Mouse (Mus musculus): Measurements from ENCODE around the gene Mybpc1. TPM values are rescaled to one million over a fixed set of nuclear protein-coding genes. Genes with fewer than 3 reads are reported as not detected.

Mybpc1 gene
- polyA plus RNA-seq (2016; fragmentation: Nextera tagmentation; extraction: Ambion mirVana): 7.2 and 7.3 TPM in 2 replicates

- 0 out of 2 replicates have a peak within 1 kb of the TSS, but pooled peaks have one; percentile 17 for H3K4me3 ChIP-seq
- peak within 1 kb of the TSS; percentile 40 for H3K4me2 ChIP-seq
These were observed at the start of gene Mybpc1 for GRCm38 (mm10) chr10:88604943-88605342. Mybpc1 (minus strand) TSS chr10:88605152.

GRCm38 (mm10) chr10:88645448-88645847 is 40.5 kb upstream of the Mybpc1 start:
- Histone ChIP-seq H3K36me3 (no peaks in the 10 kb centered on the region), H3K4me2 (0 out of 2 replicates have a peak overlapping the region, but pooled peaks have one; percentile 8), H3K4me1 (replicated peaks) (peaks cover 4% of the 10 kb centered on the region), H3K4me3 (no peak overlapping the region), H3K9me3 (replicated peaks) (0 out of 2 replicates have a peak, but pooled peaks cover 3% of the 10 kb centered on the region), H3K27ac (ENCODE audit: poor library complexity, severe bottlenecking) (peak overlapping the region; percentile 80), H3K9ac (no peak overlapping the region), H3K27me3 (replicated peaks) (no peaks in the 10 kb centered on the region)
- ATAC-seq (ENCODE audit: insufficient number of reproducible peaks, low FRiP score): no peak
- WGBS: 16% methylated on average over 5 of the region's 5 CpGs

More at GRCm38 (mm10) chr10:88604943-88605342, at the start of gene Mybpc1:
- no peaks in the 10 kb centered on the region for H3K4me1 ChIP-seq (replicated peaks)
- no peak within 1 kb of the TSS for H3K27ac ChIP-seq (ENCODE audit: poor library complexity, severe bottlenecking)
- ATAC-seq (ENCODE audit: insufficient number of reproducible peaks, low FRiP score): no peak
- H3K9me3 ChIP-seq (replicated peaks): no peaks in the 10 kb centered on the region
- H3K36me3 ChIP-seq: no peaks in the 10 kb centered on the region
- H3K9ac ChIP-seq: no peak within 1 kb of the TSS; the same call in 1 of the 2 replicates
- 36% methylated on average over 16 of the region's 16 CpGs for WGBS
- H3K27me3 ChIP-seq (replicated peaks): no peaks in the 10 kb centered on the region

- H3K4me1 ChIP-seq (replicated peaks): no peaks in the 10 kb centered on the region
- no peak overlapping the region for H3K4me2 ChIP-seq
- H3K36me3 ChIP-seq: no peaks in the 10 kb centered on the region
- H3K9me3 ChIP-seq (replicated peaks): no peaks in the 10 kb centered on the region
- no peak overlapping the region for H3K9ac ChIP-seq
- H3K4me3 ChIP-seq: no peak overlapping the region
- no peak overlapping the region for H3K27ac ChIP-seq (ENCODE audit: poor library complexity, severe bottlenecking)
- peaks cover 19% of the 10 kb centered on the region for H3K27me3 ChIP-seq (replicated peaks)
- ATAC-seq (ENCODE audit: insufficient number of reproducible peaks, low FRiP score): no peak
- 75% methylated on average over 10 of the region's 10 CpGs for WGBS
These were observed 26.5 kb upstream of the Mybpc1 start for GRCm38 (mm10) chr10:88631330-88631953.

- Histone ChIP-seq H3K27ac (ENCODE audit: poor library complexity, severe bottlenecking) (no peak overlapping the region), H3K4me3 (no peak overlapping the region), H3K9me3 (replicated peaks) (no peaks in the 10 kb centered on the region), H3K9ac (no peak overlapping the region), H3K4me2 (no peak overlapping the region), H3K4me1 (replicated peaks) (no peaks in the 10 kb centered on the region), H3K36me3 (no peaks in the 10 kb centered on the region), H3K27me3 (replicated peaks) (peaks cover 23% of the 10 kb centered on the region)
- no peak for ATAC-seq (ENCODE audit: insufficient number of reproducible peaks, low FRiP score)
- WGBS: 69% methylated on average over 2 of the region's 2 CpGs
These were observed 25.8 kb upstream of the Mybpc1 start for GRCm38 (mm10) chr10:88630663-88631329.

GRCm38 (mm10) chr10:88627052-88627451 is 22.1 kb upstream of the Mybpc1 start:
- Histone ChIP-seq H3K9ac (no peak overlapping the region), H3K9me3 (replicated peaks) (no peaks in the 10 kb centered on the region), H3K36me3 (no peaks in the 10 kb centered on the region), H3K4me1 (replicated peaks) (peaks cover 6% of the 10 kb centered on the region; the same call in 1 of the 2 replicates), H3K27ac (ENCODE audit: poor library complexity, severe bottlenecking) (no peak overlapping the region), H3K27me3 (replicated peaks) (peaks cover 32% of the 10 kb centered on the region), H3K4me2 (no peak overlapping the region), H3K4me3 (no peak overlapping the region)
- ATAC-seq (ENCODE audit: insufficient number of reproducible peaks, low FRiP score): no peak
- 83% methylated on average over 4 of the region's 4 CpGs for WGBS

- WGBS: 67% methylated on average over 3 of the region's 3 CpGs
- Histone ChIP-seq H3K4me1 (replicated peaks) (peaks cover 7% of the 10 kb centered on the region; the same call in 1 of the 2 replicates), H3K27me3 (replicated peaks) (peaks cover 32% of the 10 kb centered on the region), H3K4me2 (no peak overlapping the region), H3K4me3 (no peak overlapping the region), H3K9me3 (replicated peaks) (no peaks in the 10 kb centered on the region), H3K27ac (ENCODE audit: poor library complexity, severe bottlenecking) (no peak overlapping the region), H3K36me3 (no peaks in the 10 kb centered on the region), H3K9ac (no peak overlapping the region)
- ATAC-seq (ENCODE audit: insufficient number of reproducible peaks, low FRiP score): no peak
These were observed 21.2 kb upstream of the Mybpc1 start for GRCm38 (mm10) chr10:88626176-88626575.

- H3K27ac ChIP-seq (ENCODE audit: poor library complexity, severe bottlenecking): no peak overlapping the region
- H3K9ac ChIP-seq: no peak overlapping the region
- H3K9me3 ChIP-seq (replicated peaks): no peaks in the 10 kb centered on the region
- 76% methylated on average over 11 of the region's 11 CpGs for WGBS
- no peak overlapping the region for H3K4me2 ChIP-seq
- H3K4me3 ChIP-seq: no peak overlapping the region
- peaks cover 24% of the 10 kb centered on the region; the same call in 1 of the 2 replicates for H3K27me3 ChIP-seq (replicated peaks)
- no peaks in the 10 kb centered on the region for H3K36me3 ChIP-seq
- H3K4me1 ChIP-seq (replicated peaks): peaks cover 7% of the 10 kb centered on the region; the same call in 1 of the 2 replicates
- no peak for ATAC-seq (ENCODE audit: insufficient number of reproducible peaks, low FRiP score)
These were observed 19.3 kb upstream of the Mybpc1 start for GRCm38 (mm10) chr10:88624300-88624699.

GRCm38 (mm10) chr10:88622624-88623023 is 17.7 kb upstream of the Mybpc1 start:
- peak overlapping the region; percentile 26; the same call in 1 of the 2 replicates for H3K4me2 ChIP-seq
- peaks cover 35% of the 10 kb centered on the region for H3K27me3 ChIP-seq (replicated peaks)
- peak; percentile 88 for ATAC-seq (ENCODE audit: insufficient number of reproducible peaks, low FRiP score)
- no peaks in the 10 kb centered on the region for H3K36me3 ChIP-seq
- peaks cover 7% of the 10 kb centered on the region; the same call in 1 of the 2 replicates for H3K4me1 ChIP-seq (replicated peaks)
- 42% methylated on average over 16 of the region's 16 CpGs for WGBS
- no peak overlapping the region for H3K9ac ChIP-seq
- H3K27ac ChIP-seq (ENCODE audit: poor library complexity, severe bottlenecking): peak overlapping the region; percentile 68
- H3K4me3 ChIP-seq: no peak overlapping the region
- no peaks in the 10 kb centered on the region for H3K9me3 ChIP-seq (replicated peaks)

GRCm38 (mm10) chr10:88620809-88621208 is 15.9 kb upstream of the Mybpc1 start:
- no peak overlapping the region for H3K9ac ChIP-seq
- H3K27ac ChIP-seq (ENCODE audit: poor library complexity, severe bottlenecking): no peak overlapping the region
- ATAC-seq (ENCODE audit: insufficient number of reproducible peaks, low FRiP score): no peak
- H3K9me3 ChIP-seq (replicated peaks): no peaks in the 10 kb centered on the region
- WGBS: 90% methylated on average over 3 of the region's 3 CpGs
- H3K4me2 ChIP-seq: no peak overlapping the region
- H3K4me1 ChIP-seq (replicated peaks): peaks cover 7% of the 10 kb centered on the region; the same call in 1 of the 2 replicates
- H3K36me3 ChIP-seq: no peaks in the 10 kb centered on the region
- peaks cover 26% of the 10 kb centered on the region for H3K27me3 ChIP-seq (replicated peaks)
- H3K4me3 ChIP-seq: no peak overlapping the region

- WGBS: 82% methylated on average over 11 of the region's 11 CpGs
- no peaks in the 10 kb centered on the region for H3K9me3 ChIP-seq (replicated peaks)
These were observed 8.1 kb upstream of the Mybpc1 start for GRCm38 (mm10) chr10:88613051-88613450.

GRCm38 (mm10) chr10:88606686-88607085 is 1.7 kb upstream of the Mybpc1 start:
- H3K4me3 ChIP-seq: no peak overlapping the region
- 77% methylated on average over 7 of the region's 7 CpGs for WGBS
- H3K4me2 ChIP-seq: no peak overlapping the region
- no peak overlapping the region for H3K27ac ChIP-seq (ENCODE audit: poor library complexity, severe bottlenecking)
- no peaks in the 10 kb centered on the region for H3K4me1 ChIP-seq (replicated peaks)
- H3K9me3 ChIP-seq (replicated peaks): no peaks in the 10 kb centered on the region
- no peak overlapping the region for H3K9ac ChIP-seq
- ATAC-seq (ENCODE audit: insufficient number of reproducible peaks, low FRiP score): no peak
- H3K27me3 ChIP-seq (replicated peaks): no peaks in the 10 kb centered on the region
- H3K36me3 ChIP-seq: no peaks in the 10 kb centered on the region

More at GRCm38 (mm10) chr10:88613051-88613450, 8.1 kb upstream of the Mybpc1 start:
- Histone ChIP-seq H3K36me3 (no peaks in the 10 kb centered on the region), H3K9ac (no peak overlapping the region), H3K27ac (ENCODE audit: poor library complexity, severe bottlenecking) (no peak overlapping the region), H3K4me1 (replicated peaks) (no peaks in the 10 kb centered on the region), H3K4me3 (no peak overlapping the region), H3K4me2 (no peak overlapping the region), H3K27me3 (replicated peaks) (peaks cover 10% of the 10 kb centered on the region; the same call in 1 of the 2 replicates)
- ATAC-seq (ENCODE audit: insufficient number of reproducible peaks, low FRiP score): no peak
